Mouse (Mus musculus) midbrain, embryonic 12.5 days (tissue): ENCODE measurements around the gene Miga2. TPM values are rescaled to one million over a fixed set of nuclear protein-coding genes. Genes with fewer than 3 reads are reported as not detected.

ENCODE experiments used
- ATAC-seq: fragments of 200-750 bp; cut with Nextera tagmentation; 2 replicates; pipeline ENCODE4 v1.8.0; 2017; ENCODE audit warnings: low read depth, moderate TSS enrichment, moderate library complexity; ENCODE audit not compliant: low FRiP score
- H3K27ac ChIP-seq: fragments of 300-500 bp; sonication (generic); replicated peaks from 2 replicates; pipeline ENCODE4 v1.5.1; 2016; ENCODE audit warnings: mild to moderate bottlenecking
- H3K27me3 ChIP-seq: fragments of 300-500 bp; sonication (generic); 2 replicates; pipeline ENCODE4 v1.6.1; 2016; ENCODE audit warnings: mild to moderate bottlenecking
- H3K36me3 ChIP-seq: fragments of 300-500 bp; sonication (generic); 2 replicates; pipeline ENCODE4 v1.6.1; 2016
- H3K4me1 ChIP-seq: fragments of 300-500 bp; sonication (generic); 2 replicates; pipeline ENCODE4 v1.6.1; 2016
- H3K4me2 ChIP-seq: fragments of 300-500 bp; sonication (generic); replicated peaks from 2 replicates; pipeline ENCODE4 v1.6.1; 2016; ENCODE audit warnings: mild to moderate bottlenecking, moderate library complexity
- H3K4me3 ChIP-seq: fragments of 300-500 bp; sonication (generic); 2 replicates; pipeline ENCODE4 v1.5.1; 2016; ENCODE audit warnings: mild to moderate bottlenecking
- H3K9ac ChIP-seq: fragments of 300-500 bp; sonication (generic); replicated peaks from 2 replicates; pipeline ENCODE4 v1.6.1; 2016; ENCODE audit warnings: mild to moderate bottlenecking, moderate library complexity
- H3K9me3 ChIP-seq: fragments of 300-500 bp; sonication (generic); 2 replicates; pipeline ENCODE4 v1.6.1; 2016; ENCODE audit warnings: mild to moderate bottlenecking
- WGBS: fragments of 180-500 bp; shearing (Covaris S2); methylation state at CpG from one replicate; pipeline ENCODE4 v1.1.7; 2016; 5-methylcytosine and 5-hydroxymethylcytosine counted together
- polyA plus RNA-seq: library from polyadenylated mRNA; unstranded; fragments of >200 nt; fragmentation: Nextera tagmentation; extraction: Ambion mirVana; gene quantifications from 2 replicates; pipeline ENCODE4 v1.2.1, GENCODE M21; 2016

Gene Miga2
- polyA plus RNA-seq, 1 experiment from 2014 or later = 30.4 TPM

DNA sequence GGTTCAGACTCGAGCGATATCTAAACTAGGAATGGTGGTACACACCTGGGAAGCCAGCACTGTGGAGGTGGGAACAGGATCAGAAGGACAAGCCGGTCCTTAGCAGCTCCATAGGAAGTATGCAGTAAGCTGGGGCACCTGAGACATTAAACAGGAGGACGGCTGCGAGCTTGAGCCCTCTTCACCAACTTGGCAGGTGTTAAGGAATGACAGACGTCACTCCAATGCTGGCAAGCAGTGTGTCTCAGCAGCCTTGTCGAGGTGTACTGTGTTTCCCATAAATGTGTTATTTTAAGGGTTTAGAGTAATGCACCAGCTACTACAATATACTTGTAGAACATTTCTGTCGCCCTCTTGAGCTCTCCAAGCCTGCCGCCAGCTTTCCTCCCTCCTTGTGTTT is 22.9 kb downstream of the Miga2 start:
- WGBS = 86% methylated on average over 9 of the region's 9 CpGs

DNA sequence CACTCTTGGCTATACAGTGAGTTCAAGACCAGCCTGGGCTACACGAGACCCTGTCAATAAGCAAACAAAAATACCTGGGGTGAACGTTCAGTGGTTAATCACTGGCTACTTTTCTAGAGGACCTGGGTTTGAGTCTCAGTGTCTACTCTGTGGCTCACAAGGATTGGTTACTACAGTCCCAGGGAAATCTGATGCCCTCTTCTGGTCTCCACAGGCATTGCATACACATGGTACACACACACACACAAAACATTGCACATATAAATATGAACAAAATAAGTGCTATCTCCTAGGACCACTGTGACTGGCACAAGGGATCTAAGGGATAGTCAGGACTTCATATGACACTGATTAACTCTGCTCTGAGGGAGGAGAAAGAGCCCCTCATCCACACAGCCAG is 25.0 kb downstream of the Miga2 start:
- 85% methylated on average over 2 of the region's 2 CpGs for WGBS
- no peak for ATAC-seq
- Histone ChIP-seq H3K4me1 (peaks cover 20% of the 10 kb centered on the region), H3K4me3 (no peak overlapping the region), H3K27me3 (0 out of 2 replicates have a peak, but pooled peaks cover 2% of the 10 kb centered on the region), H3K4me2 (no peak overlapping the region), H3K9me3 (no peaks in the 10 kb centered on the region), H3K9ac (no peak overlapping the region), H3K36me3 (peaks cover 23% of the 10 kb centered on the region), H3K27ac (no peak overlapping the region)

More for the DNA sequence above, 22.9 kb downstream of the Miga2 start:
- Histone ChIP-seq H3K4me3 (no peak overlapping the region), H3K9ac (no peak overlapping the region), H3K36me3 (peaks cover 44% of the 10 kb centered on the region), H3K4me2 (no peak overlapping the region), H3K9me3 (no peaks in the 10 kb centered on the region), H3K27ac (no peak overlapping the region), H3K27me3 (no peaks in the 10 kb centered on the region), H3K4me1 (peaks cover 8% of the 10 kb centered on the region; the same call in 1 of the 2 replicates)
- no peak for ATAC-seq

DNA sequence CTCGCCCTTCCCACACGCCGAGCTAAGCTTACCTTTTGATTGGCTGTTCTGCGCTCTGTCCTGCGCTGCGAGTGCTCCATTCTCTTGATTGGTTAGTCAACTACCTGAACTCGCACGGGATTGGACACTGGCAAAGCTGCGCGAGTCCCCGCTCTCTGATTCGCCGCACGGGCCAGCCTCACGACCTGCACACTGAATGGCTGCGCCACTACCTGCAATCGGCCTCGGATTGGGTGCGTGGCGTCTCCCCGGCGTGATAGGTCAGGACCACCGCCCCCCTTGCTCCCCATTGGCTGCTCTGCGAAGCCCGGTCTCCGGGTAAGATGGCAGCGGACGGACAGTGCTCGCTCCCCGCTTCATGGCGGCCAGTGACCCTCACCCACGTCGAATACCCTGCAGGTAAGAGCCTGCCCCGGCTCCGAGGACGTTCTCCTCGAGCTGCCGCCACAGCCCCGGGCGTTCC is 28.1 kb downstream of the Miga2 start, which contains the start of gene Dolpp1:
Dolpp1 (plus strand) TSS at position 141 of the 463 bp plus-strand sequence.
- Histone ChIP-seq H3K4me3 (peak within 1 kb of the TSS; percentile 70), H3K36me3 (peaks cover 19% of the 10 kb centered on the region), H3K4me2 (peak within 1 kb of the TSS; percentile 99), H3K9me3 (no peaks in the 10 kb centered on the region), H3K9ac (peak within 1 kb of the TSS; percentile 87), H3K4me1 (peaks cover 25% of the 10 kb centered on the region), H3K27ac (peak within 1 kb of the TSS; percentile 85), H3K27me3 (peaks cover 13% of the 10 kb centered on the region; the same call in 1 of the 2 replicates)
- WGBS = 0% methylated on average over 36 of the region's 40 CpGs
- ATAC-seq = peak; percentile 98

DNA sequence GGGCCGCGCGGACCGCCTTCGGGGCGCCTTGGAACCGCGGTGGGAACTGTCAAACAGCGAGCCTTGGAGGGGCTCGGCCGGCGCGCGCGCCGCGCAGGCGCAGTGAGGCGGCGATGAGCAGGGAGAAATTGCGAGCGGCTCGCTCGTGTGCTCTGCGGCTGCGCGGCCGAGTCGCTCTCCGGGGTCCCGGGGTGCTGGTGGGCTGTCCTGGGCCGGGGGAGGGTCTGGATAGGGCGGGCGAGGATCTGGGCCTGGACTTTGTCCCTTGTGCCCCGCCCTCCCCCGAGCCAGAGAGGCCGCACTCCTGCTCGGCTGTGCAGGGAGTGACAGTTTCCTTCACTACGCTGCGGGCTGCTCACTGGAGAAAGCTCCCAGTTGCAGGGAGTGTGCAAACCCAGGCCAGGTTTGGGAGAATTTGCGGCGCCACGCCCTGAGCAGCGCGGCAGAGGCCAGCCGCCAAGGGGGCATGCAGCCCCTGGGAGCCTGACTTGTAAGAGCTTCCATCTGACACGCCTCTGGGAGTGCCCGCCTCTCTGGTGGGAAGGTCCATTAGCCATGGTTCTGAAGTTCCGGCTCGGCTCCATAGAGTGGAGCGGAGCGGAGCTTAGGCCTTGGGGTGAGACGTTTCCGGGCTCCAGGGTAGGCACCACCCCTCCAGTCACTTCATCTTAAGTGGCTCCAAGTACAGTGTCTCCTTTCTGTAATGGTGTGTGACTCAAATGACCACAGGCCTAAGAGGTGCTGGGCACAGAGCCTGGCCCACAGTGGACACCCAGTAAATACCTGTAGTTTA is 28.7 kb downstream of the Miga2 start:
- ATAC-seq = peak; percentile 80
- H3K9ac ChIP-seq = peak overlapping the region; percentile 87
- peak overlapping the region; percentile 85 for H3K27ac ChIP-seq
- peak overlapping the region; percentile 99 for H3K4me2 ChIP-seq
- peaks cover 25% of the 10 kb centered on the region for H3K36me3 ChIP-seq
- H3K9me3 ChIP-seq = no peaks in the 10 kb centered on the region
- H3K4me1 ChIP-seq = peaks cover 25% of the 10 kb centered on the region
- peaks cover 19% of the 10 kb centered on the region; the same call in 1 of the 2 replicates for H3K27me3 ChIP-seq
- WGBS = under 1% methylated on average over 54 of the region's 54 CpGs
- H3K4me3 ChIP-seq = peak overlapping the region; percentile 70

DNA sequence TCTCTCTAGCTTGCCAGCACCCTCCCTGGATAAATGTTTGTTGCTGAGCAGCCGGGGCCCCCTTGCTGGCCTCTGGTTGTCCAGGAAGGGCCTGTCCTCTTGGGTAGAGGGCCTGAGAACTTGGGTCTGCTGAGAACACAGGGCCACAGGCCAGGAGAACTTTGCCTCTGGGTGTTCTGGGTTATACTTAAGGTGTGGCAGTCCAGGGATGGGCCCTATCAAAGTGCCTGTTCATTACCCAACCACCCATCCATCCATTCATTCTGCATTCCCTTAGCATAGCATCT is 29.3 kb downstream of the Miga2 start:
- no peaks in the 10 kb centered on the region for H3K9me3 ChIP-seq
- WGBS = 73% methylated on average over 1 of the region's 1 CpGs
- no peak for ATAC-seq
- H3K4me1 ChIP-seq = peaks cover 28% of the 10 kb centered on the region
- peaks cover 22% of the 10 kb centered on the region; the same call in 1 of the 2 replicates for H3K27me3 ChIP-seq
- peak overlapping the region; percentile 99 for H3K4me2 ChIP-seq
- H3K4me3 ChIP-seq = peak overlapping the region; percentile 70
- H3K27ac ChIP-seq = peak overlapping the region; percentile 85; the same call in 1 of the 2 replicates
- H3K9ac ChIP-seq = peak overlapping the region; percentile 87
- peaks cover 30% of the 10 kb centered on the region for H3K36me3 ChIP-seq

DNA sequence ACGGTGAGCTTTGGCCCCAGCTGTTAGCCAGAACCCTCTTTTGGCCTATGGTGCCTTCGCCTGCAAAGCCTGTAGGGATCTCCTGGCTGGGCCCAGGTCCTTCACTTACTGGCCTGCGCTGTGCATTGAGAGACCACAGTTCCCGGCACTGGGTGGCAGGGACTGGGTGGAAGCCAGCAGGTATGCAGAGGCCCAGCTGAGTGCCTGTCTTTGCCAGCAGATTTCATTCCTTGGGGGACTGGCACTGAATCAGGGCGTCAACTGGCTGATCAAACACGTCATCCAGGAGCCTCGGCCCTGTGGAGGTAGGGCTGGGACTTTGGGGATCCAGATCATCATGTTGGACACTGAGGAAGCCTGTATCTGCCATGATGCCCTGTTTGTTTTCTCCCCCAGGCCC is 31.7 kb downstream of the Miga2 start:
- H3K36me3 ChIP-seq = peaks cover 41% of the 10 kb centered on the region
- no peak for ATAC-seq
- H3K27me3 ChIP-seq = peaks cover 25% of the 10 kb centered on the region; the same call in 1 of the 2 replicates
- no peaks in the 10 kb centered on the region for H3K9me3 ChIP-seq
- H3K27ac ChIP-seq = no peak overlapping the region
- H3K4me1 ChIP-seq = peaks cover 53% of the 10 kb centered on the region
- WGBS = 86% methylated on average over 7 of the region's 7 CpGs
- no peak overlapping the region for H3K9ac ChIP-seq
- no peak overlapping the region for H3K4me2 ChIP-seq
- no peak overlapping the region for H3K4me3 ChIP-seq

DNA sequence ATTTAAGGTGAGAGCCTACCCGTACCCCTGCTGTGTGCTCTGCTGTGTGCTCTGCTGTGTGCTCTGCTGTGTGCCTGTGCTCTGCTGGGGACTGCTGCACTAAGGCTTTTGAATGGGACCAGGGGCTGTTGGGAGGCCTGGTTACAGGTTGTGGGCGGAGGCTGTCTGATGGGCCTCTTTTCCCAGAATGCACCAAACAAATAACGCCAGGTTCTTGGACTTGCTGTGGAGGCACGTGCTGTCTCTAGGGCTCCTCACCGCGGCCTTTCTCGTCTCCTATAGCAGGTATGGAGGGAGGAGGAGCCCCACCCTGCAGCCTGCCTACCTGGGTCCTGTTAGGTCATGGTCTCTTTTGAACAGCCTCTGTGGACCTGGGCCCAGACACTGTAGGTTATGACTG is 32.2 kb downstream of the Miga2 start:
- peaks cover 46% of the 10 kb centered on the region for H3K36me3 ChIP-seq
- no peak overlapping the region for H3K27ac ChIP-seq
- WGBS = 92% methylated on average over 7 of the region's 7 CpGs
- H3K9ac ChIP-seq = no peak overlapping the region
- H3K4me1 ChIP-seq = peaks cover 52% of the 10 kb centered on the region
- H3K4me3 ChIP-seq = no peak overlapping the region
- ATAC-seq = no peak
- H3K27me3 ChIP-seq = peaks cover 27% of the 10 kb centered on the region; the same call in 1 of the 2 replicates
- no peaks in the 10 kb centered on the region for H3K9me3 ChIP-seq
- H3K4me2 ChIP-seq = no peak overlapping the region

DNA sequence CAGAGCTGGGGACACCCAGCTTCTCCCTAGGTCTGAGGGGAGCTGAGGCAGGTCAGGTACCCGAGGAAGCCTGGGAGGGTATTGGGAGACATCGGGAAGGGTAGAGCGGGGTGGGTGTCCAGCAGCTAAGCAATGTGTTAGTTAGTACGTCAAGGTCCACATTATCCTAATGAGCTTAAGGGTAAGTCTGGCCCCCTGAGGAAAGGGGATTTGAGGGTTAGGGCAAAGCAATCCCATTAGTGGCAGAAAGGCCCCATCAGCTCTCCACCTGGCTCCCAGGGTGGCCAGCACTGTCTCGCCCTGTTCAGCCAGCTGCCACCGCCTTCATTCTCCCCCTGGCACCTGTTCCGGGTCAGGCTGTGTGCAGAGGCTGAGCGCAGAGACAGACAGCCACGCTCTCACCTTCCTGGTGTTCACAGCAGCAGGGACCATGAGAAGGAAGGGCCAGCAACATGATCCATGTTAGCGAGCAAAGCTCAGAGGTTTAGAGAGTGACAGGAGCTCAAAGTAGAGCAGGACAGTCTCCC is 34.0 kb downstream of the Miga2 start:
- no peak for ATAC-seq
- Histone ChIP-seq H3K4me1 (peaks cover 43% of the 10 kb centered on the region), H3K9ac (peak overlapping the region; percentile 24; the same call in 1 of the 2 replicates), H3K9me3 (no peaks in the 10 kb centered on the region), H3K27ac (peak overlapping the region; percentile 90), H3K4me2 (no peak overlapping the region), H3K36me3 (peaks cover 58% of the 10 kb centered on the region), H3K4me3 (no peak overlapping the region), H3K27me3 (peaks cover 36% of the 10 kb centered on the region)
- 34% methylated on average over 10 of the region's 10 CpGs for WGBS

DNA sequence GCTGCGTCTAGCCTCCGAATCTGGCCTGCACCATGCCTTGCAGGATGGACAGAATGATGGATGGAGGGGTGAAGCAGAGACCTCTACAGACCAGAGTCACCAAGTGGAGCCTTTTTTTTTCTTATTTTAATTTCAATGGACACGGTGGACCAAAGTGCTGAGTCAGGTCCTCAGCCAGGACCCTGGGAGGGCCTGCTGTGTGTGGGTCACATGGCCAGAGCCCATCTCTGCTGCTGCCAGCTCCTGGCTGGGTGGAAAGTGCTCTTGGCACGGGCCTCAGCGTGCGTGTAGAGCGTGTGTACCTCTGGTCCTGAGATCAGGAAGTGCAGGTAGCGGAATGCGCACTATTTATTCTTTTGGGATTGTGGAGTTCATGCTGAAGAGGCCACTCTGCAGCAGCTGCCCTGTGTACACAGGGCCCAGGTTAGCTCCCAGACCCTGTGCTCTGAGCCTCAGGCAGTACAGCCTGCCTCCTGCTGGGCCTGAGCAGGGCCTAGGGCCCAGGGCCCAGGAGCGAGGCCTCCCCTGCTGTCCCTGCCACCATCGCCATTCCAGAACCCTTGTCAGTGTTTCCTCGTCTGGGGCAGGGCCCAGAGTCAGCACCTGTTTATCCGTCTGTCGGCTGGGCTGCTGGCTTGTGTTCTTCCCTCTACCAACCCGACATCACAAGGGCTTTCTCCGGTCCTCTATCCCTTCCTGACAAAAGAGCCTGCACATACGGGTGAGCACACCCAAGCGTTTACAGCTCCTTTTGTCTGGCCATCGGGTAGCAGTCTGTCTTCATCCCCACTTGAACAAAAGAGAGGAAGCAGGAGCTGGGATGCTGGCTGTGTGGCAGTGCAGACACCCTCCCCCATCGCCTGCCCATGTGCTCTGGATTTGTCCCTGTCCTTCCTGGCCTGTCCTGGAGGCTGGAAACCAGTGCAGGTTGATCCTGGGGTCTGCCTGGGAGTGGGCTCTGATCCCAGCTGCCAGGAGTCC is 35.4 kb downstream of the Miga2 start:
- Histone ChIP-seq H3K4me2 (peak overlapping the region; percentile 0; the same call in 1 of the 2 replicates), H3K4me1 (peaks cover 29% of the 10 kb centered on the region), H3K27me3 (peaks cover 30% of the 10 kb centered on the region), H3K9ac (peak overlapping the region; percentile 40), H3K9me3 (no peaks in the 10 kb centered on the region), H3K36me3 (peaks cover 70% of the 10 kb centered on the region), H3K4me3 (no peak overlapping the region), H3K27ac (peak overlapping the region; percentile 90)
- WGBS = 23% methylated on average over 20 of the region's 20 CpGs
- ATAC-seq = peak; percentile 79

DNA sequence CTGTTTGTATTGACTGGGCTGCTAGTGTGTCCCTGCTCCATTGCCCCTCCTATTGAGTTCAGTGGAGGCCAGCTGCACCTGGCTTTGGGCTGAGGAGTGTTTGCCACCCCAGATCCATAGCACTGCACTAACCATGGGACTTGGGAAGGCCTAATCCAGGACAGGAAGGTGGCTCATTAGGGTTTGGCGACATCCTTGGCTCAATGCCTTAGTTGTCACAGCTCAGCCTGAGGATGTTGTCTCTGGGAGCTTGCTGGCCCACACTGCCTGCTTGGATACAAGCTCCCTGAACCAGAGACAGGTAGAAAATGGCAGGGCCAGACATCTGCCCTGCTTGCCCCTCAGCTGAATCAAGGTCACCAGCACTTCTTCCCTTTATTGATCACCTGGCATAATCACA is 37.5 kb downstream of the Miga2 start:
- H3K27me3 ChIP-seq = peaks cover 25% of the 10 kb centered on the region
- peaks cover 78% of the 10 kb centered on the region for H3K36me3 ChIP-seq
- no peak overlapping the region for H3K4me3 ChIP-seq
- WGBS = 96% methylated on average over 1 of the region's 1 CpGs
- peaks cover 29% of the 10 kb centered on the region for H3K4me1 ChIP-seq
- no peak for ATAC-seq
- H3K4me2 ChIP-seq = no peak overlapping the region
- H3K9ac ChIP-seq = no peak overlapping the region
- H3K27ac ChIP-seq = no peak overlapping the region; the same call in 1 of the 2 replicates
- H3K9me3 ChIP-seq = no peaks in the 10 kb centered on the region

DNA sequence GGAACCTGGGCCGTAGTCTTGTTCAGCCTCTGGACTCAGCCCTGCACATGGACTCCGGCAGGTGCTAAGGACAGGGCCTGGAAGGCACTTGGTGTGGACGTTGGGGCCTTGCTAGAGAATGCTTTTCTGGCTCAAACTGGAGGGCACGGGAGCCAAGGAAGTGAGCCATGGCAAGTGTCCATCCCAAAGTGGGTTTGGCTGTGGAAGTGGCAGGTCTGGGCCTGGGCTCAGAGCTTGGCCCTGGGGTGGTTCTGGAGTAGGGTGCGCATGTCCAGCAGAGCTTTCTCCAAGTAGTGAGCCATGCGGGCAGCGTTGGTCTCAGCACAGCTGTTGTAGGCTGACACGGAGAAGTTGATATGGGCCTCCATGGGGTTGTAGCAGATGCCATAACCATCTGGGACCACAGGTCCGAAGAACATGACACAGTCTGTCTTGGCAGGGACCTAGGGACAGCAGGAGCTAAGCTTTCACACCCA is 38.4 kb downstream of the Miga2 start:
- peaks cover 78% of the 10 kb centered on the region for H3K36me3 ChIP-seq
- peaks cover 29% of the 10 kb centered on the region for H3K4me1 ChIP-seq
- H3K27me3 ChIP-seq = peaks cover 21% of the 10 kb centered on the region
- no peak for ATAC-seq
- H3K4me2 ChIP-seq = no peak overlapping the region
- WGBS = 90% methylated on average over 9 of the region's 9 CpGs
- H3K9me3 ChIP-seq = no peaks in the 10 kb centered on the region
- no peak overlapping the region for H3K9ac ChIP-seq
- H3K27ac ChIP-seq = no peak overlapping the region
- no peak overlapping the region for H3K4me3 ChIP-seq
